Mouse (Mus musculus) urinary bladder, postnatal 14 days (tissue): ENCODE data around the gene Zbtb20.

Experiments
- DNase-seq: peaks from one replicate; pipeline ENCODE4 v3.0.0; 2021; ENCODE audit warnings: low spot score

Zbtb20 gene

DNA sequence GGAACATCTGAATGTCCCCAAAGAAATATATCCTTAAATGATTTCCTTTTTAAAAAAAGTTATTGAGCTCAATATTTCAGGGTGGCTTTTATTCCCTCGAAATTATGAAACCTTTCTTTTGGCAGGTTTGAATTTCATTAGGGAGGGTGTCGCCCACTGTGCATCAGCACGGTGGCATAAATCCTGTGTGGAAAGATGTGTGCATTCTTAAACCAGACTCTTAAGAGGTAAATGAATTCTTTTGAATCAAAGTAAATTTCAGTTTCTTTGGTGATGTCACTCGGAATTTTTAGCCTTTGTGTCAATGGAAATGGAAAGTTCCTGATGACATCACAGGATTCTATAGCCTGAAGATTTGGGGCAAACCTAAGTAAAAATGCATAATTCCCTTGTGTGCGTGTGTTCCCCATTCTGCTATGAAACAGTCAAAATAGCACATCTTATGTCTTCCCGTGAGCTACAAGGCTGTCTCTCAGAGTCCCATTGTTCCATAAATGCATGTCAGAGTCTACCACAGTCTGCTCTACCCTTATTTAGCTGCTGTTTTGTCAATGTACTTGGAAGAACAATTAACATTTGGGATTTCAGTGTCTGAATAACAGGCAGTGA lies 318.1 kb downstream of the Zbtb20 start:
- DNase-seq, result no peak

DNA sequence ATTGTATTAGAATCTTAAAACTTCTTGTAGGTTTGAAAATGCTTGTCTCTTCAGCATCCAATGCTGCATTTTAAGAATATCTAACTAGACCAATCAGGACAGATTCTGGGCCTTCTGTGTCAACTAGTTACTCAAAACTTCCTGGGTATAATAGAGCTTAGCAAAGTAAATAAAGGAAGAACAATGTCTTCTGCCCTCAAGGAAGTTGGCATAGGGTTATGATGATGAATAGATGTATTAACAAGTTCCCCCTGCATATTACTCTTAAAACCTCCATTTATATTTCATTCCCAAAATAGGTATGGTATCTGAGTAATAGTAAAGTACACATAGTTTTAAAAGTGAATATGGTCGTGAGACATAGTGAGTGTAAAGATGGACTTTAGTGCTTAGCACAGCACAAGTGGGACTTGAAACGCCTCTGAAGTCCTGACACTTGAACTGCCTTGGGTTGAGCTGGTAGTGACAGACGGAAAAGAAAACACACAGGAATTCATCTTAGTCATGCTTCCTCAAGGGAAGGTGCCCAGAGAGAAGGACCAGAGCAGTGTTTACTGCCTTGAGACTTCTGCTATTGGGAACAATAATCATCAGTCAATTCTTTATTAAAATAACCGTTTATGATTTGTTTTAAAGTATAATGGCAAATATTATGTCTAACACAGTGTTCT lies 341.8 kb downstream of the Zbtb20 start:
- no peak for DNase-seq

DNA sequence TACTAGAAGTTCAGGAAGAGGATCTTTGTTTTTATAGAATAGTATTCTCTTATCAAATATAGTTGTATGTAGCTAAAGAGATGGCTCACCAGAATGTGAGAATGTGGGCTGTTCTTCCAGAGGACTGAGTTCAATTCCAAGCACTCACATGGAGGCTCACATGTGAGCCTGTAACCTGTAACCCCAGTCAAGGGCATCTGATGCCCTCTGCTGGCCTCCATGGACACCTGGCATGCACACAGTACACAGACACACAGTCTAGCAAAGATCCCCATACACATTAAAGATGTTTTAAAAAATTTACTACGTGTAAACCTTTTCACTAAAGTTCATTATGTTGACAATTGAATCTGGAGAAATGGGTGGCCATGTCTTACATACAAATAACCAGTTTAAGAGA lies 343.7 kb downstream of the Zbtb20 start:
- DNase-seq, result no peak

DNA sequence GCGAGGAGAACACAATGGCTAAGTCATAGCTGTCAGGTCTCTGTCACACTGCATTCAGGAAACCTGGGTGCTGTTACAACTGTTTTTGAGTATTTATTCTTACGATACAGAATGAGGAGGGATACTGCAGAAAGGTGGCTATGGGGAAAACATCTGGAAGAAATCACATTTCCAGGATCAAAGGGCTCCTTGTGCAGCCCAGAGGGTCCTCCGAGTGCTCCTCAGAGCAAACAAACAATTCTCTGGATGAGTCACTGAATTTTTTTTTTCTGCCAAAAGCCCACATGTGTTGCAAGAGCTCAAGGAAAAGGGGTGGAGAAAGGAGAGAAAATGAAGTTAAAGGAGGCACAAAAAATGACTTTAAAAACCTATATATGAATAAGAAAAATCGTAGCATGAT lies 345.6 kb downstream of the Zbtb20 start:
- DNase-seq, result no peak

DNA sequence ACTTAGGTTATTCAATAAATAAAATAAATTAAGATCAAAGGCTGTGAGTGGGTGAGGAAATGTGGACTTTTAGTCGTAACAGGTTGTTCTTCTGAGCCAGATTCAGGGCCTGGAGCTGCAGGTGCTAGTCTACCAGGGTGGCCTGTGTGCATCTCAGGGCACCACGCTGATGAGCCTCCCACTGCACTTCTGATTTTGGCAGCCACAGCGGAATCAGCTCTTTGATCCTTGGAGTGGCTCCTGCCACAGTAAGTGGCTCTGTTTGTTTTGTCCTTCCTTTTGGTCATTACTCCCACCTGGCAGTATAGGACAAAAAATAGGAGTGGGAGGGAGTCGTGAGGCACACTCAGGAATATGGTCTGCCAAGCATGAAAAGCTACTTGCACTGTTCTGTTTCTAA lies 354.6 kb downstream of the Zbtb20 start:
- no peak for DNase-seq

DNA sequence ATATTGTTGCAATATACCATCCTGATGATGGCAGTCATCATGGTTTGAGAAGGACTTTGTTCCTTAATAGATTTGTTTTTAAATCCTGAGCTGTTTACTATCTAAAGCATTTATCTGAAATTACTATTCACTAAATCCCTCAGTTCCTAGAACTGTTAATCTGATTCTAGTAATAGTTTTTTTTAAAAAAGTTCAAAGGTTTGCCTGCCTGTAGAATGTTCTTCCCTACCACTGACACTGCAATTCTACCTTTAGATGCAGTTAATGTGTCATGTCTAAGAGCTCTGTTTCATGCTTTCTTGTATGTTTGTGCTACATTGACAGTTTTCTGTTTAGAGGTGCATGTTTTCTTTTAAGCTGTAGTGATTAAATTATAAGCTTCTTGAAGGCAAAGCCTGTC lies 358.6 kb downstream of the Zbtb20 start:
- DNase-seq, result no peak

DNA sequence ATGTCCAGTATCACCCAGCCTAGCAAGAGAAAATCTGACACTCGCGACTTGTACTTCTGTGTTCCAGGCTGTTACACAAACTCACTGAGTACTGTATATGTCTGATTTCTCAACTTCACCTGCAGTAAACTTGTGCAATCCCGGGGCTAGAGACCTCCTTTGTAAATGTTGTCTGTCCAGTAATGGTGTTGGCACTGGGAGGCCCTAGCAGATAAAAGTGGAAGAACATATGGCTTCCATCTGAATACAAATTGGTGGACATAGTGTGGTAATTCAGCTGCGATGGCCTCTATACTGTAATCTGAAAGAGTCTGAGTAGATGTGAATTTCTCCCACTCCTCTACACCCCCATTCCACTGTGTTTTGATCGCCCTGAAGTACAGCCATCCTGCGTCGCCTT lies 359.6 kb downstream of the Zbtb20 start:
- no peak for DNase-seq

DNA sequence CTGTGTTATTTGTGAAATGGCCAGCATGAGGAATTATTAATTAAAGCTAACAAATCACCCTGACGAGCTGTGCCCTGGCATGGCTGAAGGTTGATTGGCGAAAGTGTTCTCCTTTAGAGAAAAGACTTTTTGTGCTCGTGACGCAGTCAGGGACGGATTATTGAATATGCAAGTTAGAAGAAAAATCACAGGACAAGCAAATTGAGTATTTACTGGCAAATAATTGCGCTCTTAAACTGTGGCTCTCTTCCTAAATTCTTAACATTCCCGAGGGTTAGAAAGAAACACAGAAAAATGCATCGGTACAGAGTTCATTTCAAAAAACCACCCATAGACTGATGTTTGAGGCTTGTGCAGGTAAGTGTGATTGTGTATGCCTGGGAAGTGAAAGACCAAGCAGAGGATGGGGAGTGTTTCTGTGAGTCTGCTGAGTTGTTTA lies 360.1 kb downstream of the Zbtb20 start:
- DNase-seq, result no peak

DNA sequence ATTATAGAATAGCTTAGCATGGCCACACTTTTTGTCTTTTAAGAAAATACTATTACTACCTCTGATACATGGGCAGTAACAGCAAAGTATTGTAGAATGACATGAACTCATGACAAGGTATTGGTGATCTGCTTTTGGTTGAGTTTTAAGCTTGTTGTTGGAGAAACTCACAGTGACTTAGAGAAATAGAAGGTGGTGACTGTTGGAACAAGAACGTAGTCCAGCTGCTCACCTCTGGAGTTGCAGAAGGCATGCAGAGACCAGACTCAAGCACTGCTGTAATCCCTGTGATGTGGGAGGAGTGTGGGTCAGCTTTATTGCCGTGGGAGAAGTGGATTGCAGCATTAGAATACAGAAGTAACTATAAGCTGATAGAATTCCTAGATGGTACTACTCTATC lies 361.9 kb downstream of the Zbtb20 start:
- no peak for DNase-seq

DNA sequence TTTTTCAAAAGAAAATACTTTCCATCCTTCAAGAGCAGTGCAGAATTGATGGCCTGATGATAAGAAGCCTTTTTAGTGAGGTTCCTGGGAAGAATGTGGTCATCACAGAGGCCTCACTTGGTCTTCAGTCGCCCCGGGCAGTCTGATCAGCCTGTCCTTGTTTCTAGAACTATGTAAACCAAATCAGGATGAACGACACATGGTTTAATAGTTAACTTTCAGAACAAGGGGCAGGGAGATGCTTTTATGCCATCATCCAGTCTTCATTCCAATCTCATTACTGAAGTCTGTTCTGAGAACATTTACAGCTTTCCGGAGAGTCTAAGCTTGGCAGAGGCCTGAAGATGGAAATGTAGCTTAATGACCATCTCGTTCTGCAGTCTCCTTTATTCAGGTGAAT lies 371.3 kb downstream of the Zbtb20 start:
- DNase-seq, result no peak

DNA sequence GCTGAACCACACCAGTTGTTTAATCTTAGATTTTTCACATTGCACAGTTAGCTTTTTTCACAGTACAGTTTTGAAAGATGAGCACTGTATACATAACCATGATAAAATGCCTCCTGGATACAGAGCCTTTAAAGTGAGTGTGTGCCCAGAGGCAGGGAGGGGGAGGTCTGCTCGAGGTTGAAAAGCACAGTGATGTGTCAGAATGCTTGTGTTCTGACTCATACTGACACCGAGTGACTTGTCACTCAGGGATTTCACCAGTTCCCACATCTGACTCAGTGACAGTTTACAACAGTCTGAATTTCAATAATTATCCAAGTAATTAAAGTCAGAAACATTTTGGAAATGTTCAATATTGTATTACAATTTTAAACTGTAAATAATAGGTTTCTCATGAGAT lies 377.4 kb downstream of the Zbtb20 start:
- DNase-seq, result no peak

DNA sequence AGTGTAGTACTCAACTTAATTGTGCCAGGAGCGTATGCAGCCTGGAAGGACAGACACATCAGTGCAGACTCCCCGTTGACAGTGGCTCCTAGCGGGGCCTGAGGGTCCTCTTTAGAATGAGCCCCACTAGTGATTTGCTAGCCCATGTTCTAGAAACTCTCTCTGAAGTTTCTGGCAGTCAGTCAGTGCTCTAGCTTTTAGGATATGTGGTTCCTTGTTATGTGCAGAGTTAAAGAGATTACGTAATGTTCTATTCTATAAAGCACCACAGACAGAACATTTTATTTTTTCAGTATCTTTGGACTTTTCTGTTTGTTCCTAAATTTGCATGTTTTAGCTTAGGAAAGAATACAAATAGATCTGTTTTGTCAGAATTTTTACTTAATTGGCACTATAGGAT lies 378.1 kb downstream of the Zbtb20 start:
- no peak for DNase-seq

DNA sequence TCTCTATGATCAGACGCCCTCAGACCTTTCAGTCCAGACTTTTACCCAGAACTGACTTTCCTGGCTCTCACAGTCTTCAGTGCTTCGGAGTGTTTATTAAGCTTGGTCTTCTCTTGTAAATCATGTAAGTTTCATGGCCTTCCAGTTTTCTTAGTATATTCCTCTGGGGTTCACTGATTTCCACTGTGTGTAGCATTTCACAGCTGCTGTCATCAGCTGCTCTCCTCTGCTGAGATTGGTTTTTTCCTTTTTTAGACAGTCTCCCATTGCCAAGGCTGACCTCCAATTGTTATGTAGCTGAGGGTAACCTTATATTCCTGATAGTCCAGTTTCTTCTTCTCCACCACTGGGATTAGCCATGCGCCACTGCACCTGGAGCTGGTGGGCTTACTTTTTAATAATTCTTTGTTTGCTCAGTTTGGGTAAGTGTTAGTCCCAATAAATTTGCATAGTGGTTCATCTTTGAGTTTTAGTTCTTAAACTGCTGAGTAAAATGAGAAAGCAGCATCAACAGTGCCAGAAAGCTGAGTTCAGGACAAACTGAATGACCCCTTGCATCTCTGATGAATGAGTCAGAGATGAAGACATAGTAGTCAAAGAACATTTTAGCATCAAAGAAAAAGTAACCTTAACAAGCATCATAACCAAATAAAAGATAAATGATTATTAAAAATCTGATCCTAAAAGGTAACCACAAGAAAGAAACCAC lies 380.7 kb downstream of the Zbtb20 start:
- no peak for DNase-seq

DNA sequence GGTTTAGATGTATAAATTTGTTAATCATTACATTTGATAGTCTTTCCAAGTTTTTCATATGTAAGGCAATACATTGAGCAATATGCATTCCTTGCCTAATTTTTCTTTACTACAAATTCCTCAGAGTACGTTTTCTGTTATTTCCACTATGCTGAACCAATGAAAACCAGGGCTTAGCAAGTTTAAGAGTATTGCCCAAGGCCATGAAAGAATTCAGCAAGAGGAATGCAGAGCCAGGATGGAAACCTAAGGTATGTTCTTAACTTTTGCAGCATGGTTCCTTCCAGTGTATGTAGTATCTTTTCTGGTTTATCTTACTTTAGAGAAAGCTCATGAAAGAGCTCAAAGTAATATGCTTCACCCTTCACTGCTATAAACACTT lies 381.2 kb downstream of the Zbtb20 start:
- DNase-seq, result no peak

DNA sequence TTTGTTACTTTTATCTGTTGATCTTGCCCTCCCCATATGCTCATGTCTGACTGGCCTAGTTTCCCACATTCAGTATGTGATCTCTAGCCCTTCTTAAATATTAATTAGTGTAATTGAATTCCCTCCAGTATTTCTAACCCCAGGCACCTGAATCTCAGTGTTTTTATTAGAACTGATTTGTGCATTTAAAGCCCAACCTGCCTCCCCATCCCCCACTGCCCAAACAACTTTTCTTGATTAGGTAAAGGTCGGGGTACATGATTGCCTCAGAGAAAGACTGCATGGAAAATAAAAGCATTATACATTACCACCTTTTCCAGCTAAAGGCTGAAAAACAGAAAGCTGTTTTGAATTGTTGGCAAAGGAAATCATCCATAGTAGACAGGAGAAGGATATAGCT lies 383.8 kb downstream of the Zbtb20 start:
- no peak for DNase-seq

DNA sequence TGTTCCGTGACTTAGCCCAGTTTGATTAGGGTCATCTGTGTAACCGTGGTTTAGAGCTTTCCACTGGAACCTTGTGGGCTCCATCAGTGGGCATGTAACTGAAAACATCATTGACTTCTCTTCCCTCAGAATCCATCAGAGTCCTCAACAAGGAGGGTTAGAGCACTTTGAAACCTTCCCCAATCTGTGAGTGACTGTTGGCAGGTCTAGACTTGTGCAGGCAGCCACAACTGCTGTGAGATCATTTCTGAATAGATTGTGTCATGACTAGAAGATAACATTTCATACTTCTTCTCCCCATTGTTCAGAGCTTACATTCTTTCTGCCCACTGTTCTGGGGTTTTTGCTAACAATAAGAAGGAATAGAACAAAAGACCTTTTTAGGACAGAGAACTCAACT lies 385.2 kb downstream of the Zbtb20 start:
- DNase-seq, result no peak

DNA sequence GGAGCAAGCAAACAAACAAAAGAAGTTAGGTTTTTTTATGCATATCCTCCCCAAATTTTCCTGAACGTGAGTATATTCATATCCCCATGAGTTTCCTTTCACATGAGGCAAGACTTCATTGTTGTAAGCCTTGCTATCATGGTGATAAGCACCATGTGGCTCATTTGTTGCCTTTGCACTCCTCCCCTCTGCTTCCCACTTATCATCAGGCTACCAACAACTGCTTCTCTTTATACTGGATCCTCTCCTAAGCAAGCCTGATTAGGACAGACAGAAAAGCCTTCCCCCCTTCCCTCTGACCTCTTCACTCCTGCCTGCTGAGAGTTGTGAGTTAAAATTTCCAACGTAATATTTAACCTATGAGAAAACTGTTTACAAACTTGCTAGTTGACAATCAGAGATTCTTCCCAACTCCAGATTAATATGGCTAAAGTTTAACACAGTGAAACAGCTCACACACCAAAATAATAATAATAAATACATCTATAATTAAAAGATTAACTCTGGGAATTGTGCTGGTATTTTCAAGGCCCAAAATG lies 398.4 kb downstream of the Zbtb20 start:
- DNase-seq, result no peak

DNA sequence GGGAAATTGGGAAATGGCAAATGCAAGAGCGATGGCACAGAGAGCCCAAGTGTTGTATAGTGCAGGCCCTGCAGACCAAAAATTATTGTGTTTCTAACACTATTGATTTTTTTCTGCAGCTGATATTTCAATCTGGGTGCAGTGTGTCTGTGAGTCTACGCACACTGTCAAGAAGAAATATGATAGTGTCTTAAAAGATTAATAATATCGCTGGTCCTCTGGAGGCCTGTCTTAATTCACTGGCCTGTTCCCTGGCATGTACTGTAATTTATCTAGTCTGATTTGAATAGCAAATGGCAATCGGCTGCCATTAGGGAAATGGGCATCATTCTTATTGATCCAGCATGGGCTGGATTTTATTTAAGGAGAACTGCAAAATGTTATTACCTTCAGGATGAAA lies 401.1 kb downstream of the Zbtb20 start:
- DNase-seq, result no peak

DNA sequence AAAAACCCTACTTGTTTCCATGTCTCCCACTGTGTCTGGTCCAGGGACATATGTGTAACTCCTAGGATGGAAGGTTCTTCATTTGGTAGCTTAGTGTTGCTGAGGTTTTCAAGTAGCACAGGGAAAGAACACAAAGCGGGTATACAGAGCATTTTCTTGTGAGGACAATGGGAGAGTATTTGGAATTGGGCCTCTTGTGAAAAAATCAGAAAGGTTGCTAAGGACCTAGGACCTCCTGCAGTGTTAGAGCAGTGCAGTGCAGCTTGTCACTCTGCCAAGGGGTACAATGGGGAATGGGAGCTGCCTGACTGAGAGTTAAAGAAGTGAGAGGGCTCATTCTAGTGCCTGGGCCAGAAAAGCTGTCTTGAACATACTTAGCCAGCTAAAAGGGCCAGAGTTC lies 410.6 kb downstream of the Zbtb20 start:
- no peak for DNase-seq

DNA sequence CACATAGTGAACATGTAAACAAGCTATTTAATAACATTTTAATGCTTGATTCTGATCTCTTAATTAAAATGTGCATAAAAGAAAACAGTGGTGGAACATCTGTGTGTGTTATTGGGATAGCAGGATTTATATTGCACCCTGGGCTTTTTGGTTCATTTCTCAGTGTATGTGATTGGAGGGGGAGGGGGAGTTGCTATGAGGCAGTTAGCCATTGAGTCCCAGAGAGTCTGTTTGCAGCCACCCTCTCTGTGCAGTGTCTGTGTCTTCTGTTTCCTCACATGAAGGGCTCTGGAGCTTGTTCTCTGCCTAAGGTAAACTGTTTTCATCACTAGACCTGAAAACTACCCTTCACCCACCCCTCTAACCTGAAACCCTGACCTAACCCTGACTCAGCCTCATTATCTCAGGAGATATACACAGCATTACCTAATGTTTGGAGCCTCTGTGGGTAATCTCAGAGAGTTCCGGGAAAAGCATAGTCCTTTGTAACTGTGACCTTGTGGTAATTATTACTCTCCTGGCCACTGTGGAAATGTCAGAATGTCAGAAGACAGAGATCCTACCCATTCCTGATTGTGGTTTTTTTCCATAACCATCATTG lies 411.2 kb downstream of the Zbtb20 start:
- no peak for DNase-seq

DNA sequence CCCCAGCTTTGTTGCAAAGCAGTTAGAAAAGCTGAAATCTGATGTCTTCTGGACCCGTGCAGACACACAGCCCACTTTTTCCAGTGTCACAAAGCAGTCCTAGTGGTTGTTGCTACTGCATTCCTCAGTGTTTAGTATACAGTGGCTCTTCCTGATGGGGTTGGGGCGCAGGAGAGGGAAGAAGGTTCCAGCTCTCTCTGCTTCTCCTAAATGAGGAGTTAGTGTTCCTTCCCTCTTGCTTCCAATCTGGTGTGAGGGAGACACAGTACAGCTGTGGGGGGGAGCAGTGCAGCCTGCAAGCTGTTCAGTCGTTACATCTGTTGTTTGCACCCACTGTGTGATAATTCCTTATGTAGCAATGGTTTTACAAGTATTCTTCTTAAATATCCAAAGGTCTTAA lies 415.7 kb downstream of the Zbtb20 start:
- DNase-seq, result no peak

DNA sequence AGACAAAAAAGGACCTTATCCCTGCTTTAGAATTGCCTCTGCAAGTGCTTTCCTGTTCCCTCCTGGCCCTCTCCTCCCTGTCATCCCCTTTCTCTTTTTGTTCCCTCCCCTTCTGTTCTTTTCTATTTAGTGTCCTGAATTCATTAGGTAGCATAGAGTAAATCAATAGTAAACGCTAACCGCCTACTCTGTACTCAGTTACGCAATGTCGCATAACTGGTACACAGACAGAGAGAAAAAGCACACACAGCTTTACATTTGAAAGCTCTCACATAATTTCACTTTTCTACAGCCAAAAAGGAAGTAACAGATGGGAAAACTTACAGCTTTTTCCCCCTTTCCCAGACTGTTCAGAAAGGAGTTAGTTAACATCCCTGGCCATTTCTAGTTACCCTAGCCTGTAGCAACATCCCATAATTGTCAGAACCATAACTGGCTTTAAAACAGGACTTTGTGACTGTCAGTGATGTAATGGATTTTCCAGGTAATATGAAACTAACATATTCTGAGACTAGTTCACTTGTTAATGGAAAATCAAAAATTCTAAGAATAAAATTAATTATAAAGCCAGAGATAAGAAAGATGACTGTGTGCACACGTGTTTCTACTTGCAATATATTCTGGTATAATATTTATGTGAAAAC lies 422.4 kb downstream of the Zbtb20 start:
- DNase-seq, result no peak

DNA sequence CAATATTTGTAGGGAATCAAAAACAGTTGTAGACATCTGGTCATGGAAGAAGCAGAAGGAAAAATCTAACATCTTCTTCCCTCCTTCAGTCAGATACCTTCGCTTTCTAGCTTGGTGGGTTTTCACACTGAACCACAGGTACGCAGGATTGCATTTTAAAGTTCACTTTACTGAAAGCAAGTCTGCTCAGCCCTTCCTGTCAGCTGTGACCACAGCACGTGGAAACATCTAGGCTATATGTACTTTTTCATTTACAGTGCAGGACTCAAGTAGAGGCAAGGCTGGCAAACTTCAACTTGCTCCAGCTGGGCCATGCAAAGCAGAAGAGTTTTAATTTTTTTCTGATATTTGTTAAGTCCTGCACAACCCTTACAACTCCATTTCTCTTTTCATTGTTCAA lies 424.7 kb downstream of the Zbtb20 start:
- no peak for DNase-seq
